Mouse (Mus musculus): ENCODE measurements at regions not wholly inside any gene's neighbourhood (a gene's known extent, or its start where the extent isn't known, plus 50 kb on each side); places are given as distances from the start of the nearest gene placed in this dataset.

GRCm38 (mm10) chr3:136993473-136993872, 323.5 kb downstream of the Ppp3ca start:
- DNase-seq (ENCODE audit: low read depth, low spot score), result no peak

GRCm38 (mm10) chr3:136994361-136995083, 324.6 kb downstream of the Ppp3ca start:
- no peak for DNase-seq (ENCODE audit: low read depth, low spot score)

GRCm38 (mm10) chr3:136995611-136996335, 325.8 kb downstream of the Ppp3ca start:
- no peak for DNase-seq (ENCODE audit: low read depth, low spot score)

GRCm38 (mm10) chr3:136996381-136996895, 326.5 kb downstream of the Ppp3ca start:
- no peak for DNase-seq (ENCODE audit: low read depth, low spot score)

GRCm38 (mm10) chr3:137011551-137011950, 329.3 kb upstream of the Emcn start:
- peak; percentile 3 for DNase-seq (ENCODE audit: low read depth, low spot score)

GRCm38 (mm10) chr3:137014686-137015085, 326.2 kb upstream of the Emcn start:
- peak; percentile 65 for DNase-seq (ENCODE audit: low read depth, low spot score)

- no peak for DNase-seq (ENCODE audit: low read depth, low spot score)
Observed at GRCm38 (mm10) chr3:137015199-137015598, 325.7 kb upstream of the Emcn start.

GRCm38 (mm10) chr3:137019971-137020634, 320.8 kb upstream of the Emcn start:
- no peak for DNase-seq (ENCODE audit: low read depth, low spot score)

GRCm38 (mm10) chr3:137029546-137029945, 311.3 kb upstream of the Emcn start:
- no peak for DNase-seq (ENCODE audit: low read depth, low spot score)

GRCm38 (mm10) chr3:137032802-137033201, 308.1 kb upstream of the Emcn start:
- DNase-seq (ENCODE audit: low read depth, low spot score), result no peak

- no peak for DNase-seq (ENCODE audit: low read depth, low spot score)
Observed at GRCm38 (mm10) chr3:137039638-137040037, 301.2 kb upstream of the Emcn start.

- DNase-seq (ENCODE audit: low read depth, low spot score), result no peak
Observed at GRCm38 (mm10) chr3:137056544-137057224, 284.2 kb upstream of the Emcn start.

GRCm38 (mm10) chr3:137057225-137057910, 283.5 kb upstream of the Emcn start:
- no peak for DNase-seq (ENCODE audit: low read depth, low spot score)

- no peak for DNase-seq (ENCODE audit: low read depth, low spot score)
Observed at GRCm38 (mm10) chr3:137057911-137058260, 283.0 kb upstream of the Emcn start.

GRCm38 (mm10) chr3:137062067-137062466, 278.8 kb upstream of the Emcn start:
- no peak for DNase-seq (ENCODE audit: low read depth, low spot score)

GRCm38 (mm10) chr3:137067336-137067735, 273.5 kb upstream of the Emcn start:
- no peak for DNase-seq (ENCODE audit: low read depth, low spot score)

- no peak for DNase-seq (ENCODE audit: low read depth, low spot score)
Observed at GRCm38 (mm10) chr3:137069334-137069733, 271.5 kb upstream of the Emcn start.

GRCm38 (mm10) chr3:137077718-137078599, 262.9 kb upstream of the Emcn start:
- DNase-seq (ENCODE audit: low read depth, low spot score), result no peak

- DNase-seq (ENCODE audit: low read depth, low spot score), result no peak
Observed at GRCm38 (mm10) chr3:137078600-137078975, 262.3 kb upstream of the Emcn start.

- no peak for DNase-seq (ENCODE audit: low read depth, low spot score)
Observed at GRCm38 (mm10) chr3:137086896-137087295, 254.0 kb upstream of the Emcn start.

All from mesoderm, embryonic 11.5 days (tissue).